Mouse (Mus musculus) CH12.LX (cell line): ENCODE data around the gene Gm20532. TPM values are rescaled to one million over a fixed set of nuclear protein-coding genes. Genes with fewer than 3 reads are reported as not detected.

ENCODE experiments used
- DNase-seq: peaks from one replicate; pipeline ENCODE4 v3.0.0-alpha.2; 2013; ENCODE audit errors: extremely low read depth
- H3K27ac ChIP-seq: 2 replicates; pipeline ENCODE4 v1.5.1; 2012; ENCODE audit warnings: low read depth, mild to moderate bottlenecking, control low read depth, moderate library complexity; ENCODE audit not compliant: insufficient read depth
- H3K27me3 ChIP-seq: replicated peaks from 2 replicates; pipeline ENCODE3; 2012; ENCODE audit warnings: inconsistent platforms
- H3K36me3 ChIP-seq, 2 experiments: replicated peaks in 1 of 2; 2 replicates each; pipeline versions ENCODE3 to v1.6.1; 2012; ENCODE audit warnings: inconsistent platforms in 1 of 2, low read length in 1 of 2, mild to moderate bottlenecking in 1 of 2, mixed read lengths in 1 of 2, moderate library complexity in 1 of 2; ENCODE audit not compliant: control insufficient read depth in 1 of 2, insufficient read depth in 1 of 2
- H3K4me1 ChIP-seq, 2 experiments: 2 replicates each; pipeline ENCODE4 v1.6.1; 2012; ENCODE audit warnings: inconsistent platforms in 1 of 2, moderate library complexity in 1 of 2; ENCODE audit not compliant: insufficient read depth in 2 of 2, control insufficient read depth in 1 of 2
- H3K4me2 ChIP-seq: 2 replicates; pipeline ENCODE4 v1.6.1; 2012; ENCODE audit warnings: low read depth, mild to moderate bottlenecking, control low read depth; ENCODE audit not compliant: poor library complexity, insufficient read depth, severe bottlenecking
- H3K4me3 ChIP-seq, 3 experiments: fragments of 150-350 bp in 1 of 3; sonication (generic) in 1 of 3; replicated peaks in 1 of 3; 2 replicates each; pipeline versions ENCODE3 to v1.5.1; 2011 to 2012; ENCODE audit warnings: low read depth in 2 of 3, low read length in 2 of 3, mild to moderate bottlenecking in 2 of 3, moderate library complexity in 2 of 3, control low read depth in 1 of 3, improper control_type of control experiment in 1 of 3, inconsistent platforms in 1 of 3, mixed read lengths in 1 of 3; ENCODE audit not compliant: poor library complexity in 1 of 3
- H3K79me2 ChIP-seq: replicated peaks from 2 replicates; pipeline ENCODE4 v1.6.1; 2012; ENCODE audit warnings: mild to moderate bottlenecking, moderate library complexity; ENCODE audit not compliant: control insufficient read depth, poor library complexity, insufficient read depth, severe bottlenecking; ENCODE audit errors: extremely low read depth
- H3K9ac ChIP-seq: 2 replicates; pipeline ENCODE4 v1.6.1; 2012; ENCODE audit warnings: low read depth, mild to moderate bottlenecking, control low read depth, moderate library complexity; ENCODE audit not compliant: insufficient read depth
- H3K9me3 ChIP-seq: replicated peaks from 2 replicates; pipeline ENCODE3; 2012; ENCODE audit warnings: low read length, inconsistent platforms, mixed read lengths
- ELF1 ChIP-seq: IDR thresholded peaks from 2 replicates; pipeline ENCODE4 v1.6.1; 2014; ENCODE audit warnings: low read depth, mild to moderate bottlenecking, inconsistent platforms, low read length, improper control_type of control experiment
- EP300 ChIP-seq: IDR thresholded peaks from 2 replicates; pipeline ENCODE4 v1.6.1; 2011; ENCODE audit warnings: low read length, improper control_type of control experiment
- GABPA ChIP-seq: IDR thresholded peaks from 2 replicates; pipeline ENCODE4 v1.6.1; 2012; ENCODE audit warnings: low read depth, low read length, improper control_type of control experiment, inconsistent platforms; ENCODE audit not compliant: insufficient replicate concordance
- HCFC1 ChIP-seq: IDR thresholded peaks from 2 replicates; pipeline ENCODE4 v1.6.1; 2012; ENCODE audit warnings: low read depth, mild to moderate bottlenecking, inconsistent platforms, low read length, improper control_type of control experiment
- JUND ChIP-seq: conservative IDR thresholded peaks from 2 replicates; pipeline ENCODE4 v1.6.1; 2011; ENCODE audit warnings: low read depth, low read length, improper control_type of control experiment
- KAT2A ChIP-seq: IDR thresholded peaks from 2 replicates; pipeline ENCODE4 v1.6.1; 2012; ENCODE audit warnings: low read length, improper control_type of control experiment, inconsistent platforms; ENCODE audit not compliant: insufficient replicate concordance
- MAFK ChIP-seq: IDR thresholded peaks from 2 replicates; pipeline ENCODE4 v1.6.1; 2011; ENCODE audit warnings: low read length, improper control_type of control experiment; ENCODE audit not compliant: insufficient replicate concordance
- MAZ ChIP-seq: IDR thresholded peaks from 2 replicates; pipeline ENCODE4 v1.6.1; 2012; ENCODE audit warnings: low read depth, mild to moderate bottlenecking, inconsistent platforms, low read length, improper control_type of control experiment, moderate library complexity
- MEF2A ChIP-seq: IDR thresholded peaks from 2 replicates; pipeline ENCODE4 v1.6.1; 2014; ENCODE audit warnings: low read depth, mild to moderate bottlenecking, inconsistent platforms, low read length, improper control_type of control experiment, borderline replicate concordance
- MXI1 ChIP-seq: IDR thresholded peaks from 2 replicates; pipeline ENCODE4 v1.6.1; 2011; ENCODE audit warnings: mild to moderate bottlenecking, low read depth, low read length, improper control_type of control experiment
- NELFE ChIP-seq: IDR thresholded peaks from 2 replicates; pipeline ENCODE4 v1.6.1; 2011; ENCODE audit warnings: low read depth, low read length, improper control_type of control experiment
- PAX5 ChIP-seq: IDR thresholded peaks from 2 replicates; pipeline ENCODE4 v1.6.1; 2012; ENCODE audit warnings: low read length, inconsistent platforms, mixed read lengths
- POLR2AphosphoS2 ChIP-seq: IDR thresholded peaks from 2 replicates; pipeline ENCODE4 v1.6.1; 2011; ENCODE audit warnings: low read depth, low read length, improper control_type of control experiment
- SMC3 ChIP-seq: IDR thresholded peaks from 2 replicates; pipeline ENCODE4 v1.6.1; 2011; ENCODE audit warnings: low read depth, low read length, improper control_type of control experiment
- TCF12 ChIP-seq: IDR thresholded peaks from 2 replicates; pipeline ENCODE4 v1.6.1; 2014; ENCODE audit warnings: low read depth, mild to moderate bottlenecking, inconsistent platforms, low read length, improper control_type of control experiment
- USF1 ChIP-seq: IDR thresholded peaks from 2 replicates; pipeline ENCODE4 v1.6.1; 2014; ENCODE audit warnings: low read depth, mild to moderate bottlenecking, inconsistent platforms, low read length, improper control_type of control experiment
- dilution Hi-C: fragments of 300-500 bp; cut with MboI; formaldehyde crosslinking; loops from 2 replicates; pipeline ENCODE4 v1.14.3; 2020; ENCODE audit warnings: low sequenced_read_pairs; ENCODE audit not compliant: extremely low pct_unique_long_range_greater_than_20kb, extremely low pct_ligation_motif_present
- in situ Hi-C: fragments of 300-500 bp; cut with MboI; formaldehyde crosslinking; loops from 3 replicates; pipeline ENCODE4 v1.14.3; 2019; ENCODE audit warnings: low sequenced_read_pairs, low pct_ligation_motif_present, low pct_unique_long_range_greater_than_20kb, mixed read lengths
- polyA plus RNA-seq: library from polyadenylated mRNA; unstranded; fragments of >175 nt; gene quantifications from 2 replicates; pipeline ENCODE4 v1.2.1, GENCODE M21; 2012; ENCODE audit warnings: low read depth; ENCODE audit not compliant: insufficient read length
- total RNA-seq, 2 experiments: library from RNA; depleted of rRNA; stranded (reverse); fragments of 300-350 nt in 1 of 2; fragments of >200 nt in 1 of 2; gene quantifications; 2 replicates each; pipeline ENCODE4 v1.2.3; 2012 to 2014

The Gm20532 gene
- total and polyA plus RNA-seq, 3 experiments: not detected

- TF ChIP-seq USF1 (no peak), POLR2AphosphoS2 (no peak), GABPA (no peak), MAFK (no peak), MAZ (no peak), HCFC1 (no peak), MEF2A (no peak), EP300 (no peak), PAX5 (no peak), NELFE (no peak), MXI1 (no peak), TCF12 (no peak), ELF1 (no peak), JUND (no peak)
- H3K4me3 ChIP-seq: no peak overlapping the region
- no peaks in the 10 kb centered on the region for H3K9me3 ChIP-seq
- no peak overlapping the region for H3K27ac ChIP-seq
- no peak overlapping the region for H3K9ac ChIP-seq
- DNase-seq: no peak
- in situ Hi-C loops (no loop called here), dilution Hi-C loops (no loop called here)
- no peak overlapping the region for H3K4me2 ChIP-seq
- no peaks in the 10 kb centered on the region for H3K36me3 ChIP-seq
- H3K79me2 ChIP-seq: no peaks in the 10 kb centered on the region
- no peaks in the 10 kb centered on the region for H3K27me3 ChIP-seq
- peaks cover 13 to 27% of the 10 kb centered on the region in 2 experiments for H3K4me1 ChIP-seq
Observed at GRCm38 (mm10) chr2:26551446-26551845, 35.0 kb upstream of the Gm20532 start.

- in situ Hi-C loops: no loop called here
- no peak overlapping the region for H3K4me2 ChIP-seq
- TF ChIP-seq ELF1 (no peak), MEF2A (no peak), SMC3 (no peak), KAT2A (no peak), EP300 (no peak)
- TF ChIP-seq, all 38 proteins: peak for 0
- DNase-seq: no peak
- Histone ChIP-seq H3K27me3 (no peaks in the 10 kb centered on the region), H3K4me1 (peaks cover 15 to 33% of the 10 kb centered on the region in 2 experiments), H3K9me3 (no peaks in the 10 kb centered on the region), H3K36me3 (no peaks in the 10 kb centered on the region), H3K27ac (no peak overlapping the region), H3K4me3 (no peak overlapping the region), H3K9ac (no peak overlapping the region), H3K79me2 (no peaks in the 10 kb centered on the region)
- dilution Hi-C loops: no loop called here
Observed at GRCm38 (mm10) chr2:26552066-26552465, 34.4 kb upstream of the Gm20532 start.
